Mouse (Mus musculus): ENCODE data around the gene Adra2a. TPM values are rescaled to one million over a fixed set of nuclear protein-coding genes. Genes with fewer than 3 reads are reported as not detected.

Gene Adra2a
- polyA plus RNA-seq, 1 experiment from 2014 or later: 2.6 TPM

DNA sequence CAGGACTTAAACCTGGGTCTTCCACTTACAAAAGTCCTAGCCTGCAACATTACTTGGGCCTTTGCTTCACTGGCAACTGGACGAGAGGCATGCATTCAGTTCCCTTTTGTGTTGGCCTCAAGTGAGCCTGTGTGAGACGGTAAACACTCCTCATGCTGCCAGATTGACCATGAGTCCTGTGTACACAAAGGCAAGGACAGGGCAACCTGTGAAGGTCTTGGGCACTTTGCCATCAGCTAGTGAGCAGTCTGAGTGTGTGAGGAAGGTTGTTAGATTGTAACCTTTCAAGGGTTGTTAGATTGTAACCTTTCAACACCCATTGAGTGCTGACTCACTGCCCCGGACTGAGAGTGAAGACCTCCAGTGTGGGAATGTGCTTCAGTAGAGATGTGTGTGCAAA, 49.6 kb downstream of the Adra2a start:
- WGBS: 85% methylated on average over 3 of the region's 3 CpGs
- Histone ChIP-seq H3K9ac (no peak overlapping the region), H3K27ac (no peak overlapping the region), H3K9me3 (no peaks in the 10 kb centered on the region), H3K4me1 (peaks cover 16% of the 10 kb centered on the region), H3K4me3 (replicated peaks) (no peak overlapping the region), H3K27me3 (peaks cover 7% of the 10 kb centered on the region; the same call in 1 of the 2 replicates), H3K4me2 (no peak overlapping the region), H3K36me3 (replicated peaks) (no peaks in the 10 kb centered on the region)
- ATAC-seq (ENCODE audit: low FRiP score): no peak

DNA sequence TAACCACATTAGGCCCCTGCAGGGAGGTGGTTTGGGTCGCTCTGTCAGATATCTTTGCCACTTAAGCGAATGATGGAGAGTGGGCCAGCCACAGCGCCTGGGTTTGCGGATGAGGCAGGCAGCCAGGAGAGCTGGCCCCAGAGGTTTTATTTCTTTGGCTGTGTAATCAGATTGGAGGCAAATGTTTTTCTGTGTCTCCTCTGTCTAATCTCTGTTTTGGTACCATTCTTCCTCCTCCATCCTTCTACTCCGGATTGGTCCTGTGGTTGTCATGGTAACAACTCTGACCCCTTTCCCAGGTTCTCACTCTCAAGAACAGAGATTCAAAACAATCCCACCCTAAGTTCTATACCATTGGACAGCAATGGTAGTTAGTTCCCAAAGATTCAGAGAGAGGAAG, 51.8 kb downstream of the Adra2a start:
- WGBS: 68% methylated on average over 5 of the region's 5 CpGs
- H3K4me3 ChIP-seq (replicated peaks): no peak overlapping the region
- ATAC-seq (ENCODE audit: low FRiP score): no peak
- H3K9ac ChIP-seq: no peak overlapping the region
- no peaks in the 10 kb centered on the region for H3K36me3 ChIP-seq (replicated peaks)
- peaks cover 16% of the 10 kb centered on the region for H3K4me1 ChIP-seq
- no peaks in the 10 kb centered on the region for H3K9me3 ChIP-seq
- H3K4me2 ChIP-seq: no peak overlapping the region
- H3K27ac ChIP-seq: no peak overlapping the region
- H3K27me3 ChIP-seq: peaks cover 7% of the 10 kb centered on the region; the same call in 1 of the 2 replicates

DNA sequence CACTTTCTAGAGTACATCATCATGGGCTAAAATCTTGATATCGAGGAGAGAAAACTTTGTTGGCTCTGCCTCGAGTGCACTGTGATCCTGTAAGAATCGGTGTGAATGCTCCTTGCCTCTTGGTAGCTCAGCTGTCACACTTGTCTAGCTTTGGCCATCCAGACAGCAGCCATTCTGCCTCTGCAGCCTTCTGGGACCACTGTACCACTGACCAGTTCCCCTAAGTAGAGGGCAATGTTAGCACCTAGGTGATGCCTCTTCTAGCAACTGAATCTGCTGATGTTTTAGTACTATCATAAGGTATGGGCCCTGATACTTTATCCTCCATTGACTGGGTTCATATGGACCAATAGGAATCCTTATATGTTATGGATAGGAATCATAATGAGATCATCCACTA, 54.4 kb downstream of the Adra2a start:
- Histone ChIP-seq H3K4me3 (replicated peaks) (no peak overlapping the region), H3K27me3 (peaks cover 7% of the 10 kb centered on the region; the same call in 1 of the 2 replicates), H3K4me1 (peaks cover 16% of the 10 kb centered on the region), H3K9me3 (no peaks in the 10 kb centered on the region), H3K4me2 (no peak overlapping the region), H3K9ac (no peak overlapping the region), H3K27ac (no peak overlapping the region), H3K36me3 (replicated peaks) (no peaks in the 10 kb centered on the region)
- 89% methylated on average over 3 of the region's 3 CpGs for WGBS
- ATAC-seq (ENCODE audit: low FRiP score): no peak

Other genes with a start within 250 kb of the Adra2a start
- 110 and 111 TPM in 2 replicates for gene Pdcd4, start 151.9 kb upstream of the Adra2a start, polyA plus RNA-seq (2016; fragmentation: Nextera tagmentation; extraction: Ambion mirVana)
- 76.2 and 77.4 TPM in 2 replicates for gene Shoc2, start 99.8 kb upstream of the Adra2a start, polyA plus RNA-seq (2016; fragmentation: Nextera tagmentation; extraction: Ambion mirVana)
- 138 and 139 TPM in 2 replicates for gene Bbip1, start 99.5 kb upstream of the Adra2a start, polyA plus RNA-seq (2016; fragmentation: Nextera tagmentation; extraction: Ambion mirVana)